Mouse (Mus musculus): Measurements from ENCODE around the gene Strip1. TPM values are rescaled to one million over a fixed set of nuclear protein-coding genes. Genes with fewer than 3 reads are reported as not detected.
A peak's percentile ranks its signal among the peaks of the same experiment; 100 is the strongest.

Gene Strip1
- polyA plus RNA-seq, 1 experiment, result 86.7 TPM

DNA sequence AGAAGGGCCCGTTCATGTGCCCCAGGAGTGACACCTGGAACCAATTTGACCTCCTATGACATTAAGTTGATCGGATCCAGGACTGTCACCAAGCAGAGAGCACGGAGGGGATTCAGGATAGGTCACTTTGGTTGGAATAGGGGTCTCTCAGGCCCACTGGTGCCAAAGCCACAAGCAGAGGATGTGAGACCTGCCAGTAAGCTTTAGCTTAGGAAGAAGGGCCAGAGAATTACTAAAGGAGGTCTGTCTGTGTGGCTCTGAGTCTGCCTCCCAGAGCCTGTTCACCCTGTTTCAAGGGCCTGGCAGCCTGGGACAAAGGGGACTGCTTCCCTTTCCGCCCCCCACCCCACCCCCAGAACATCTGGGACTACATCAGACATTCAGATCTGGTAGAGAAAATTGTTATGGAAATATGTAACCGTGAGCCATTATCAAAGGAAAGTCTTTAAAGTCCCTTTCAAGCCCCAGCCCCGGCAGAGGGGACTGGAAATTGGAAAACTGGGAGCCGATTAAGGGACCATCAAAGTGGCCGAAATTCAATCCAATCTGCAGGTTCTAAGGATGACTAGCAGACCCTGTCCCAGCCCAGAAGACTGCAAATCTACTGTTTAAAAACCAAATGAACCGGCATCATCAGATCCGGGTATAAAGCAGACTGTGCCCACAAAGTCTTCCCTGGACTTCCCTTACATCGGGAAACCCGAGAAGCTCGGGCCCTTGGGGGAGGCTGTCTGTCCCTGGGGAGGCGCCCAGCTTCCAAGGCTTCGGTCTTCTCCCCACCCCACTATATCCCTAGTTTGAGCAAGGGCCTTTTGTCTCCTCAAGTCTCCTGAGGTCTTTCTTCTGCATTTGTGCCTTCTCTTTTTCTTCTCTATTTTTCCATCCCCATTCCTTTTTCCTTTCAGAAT, 50.1 kb downstream of the Strip1 start:
- no peak overlapping the region for H3K27ac ChIP-seq (ENCODE audit: control insufficient read depth, insufficient read depth, low read length)
- H3K4me3 ChIP-seq (ENCODE audit: control insufficient read depth, insufficient read depth, low read length), result no peak overlapping the region
- H3K4me1 ChIP-seq (replicated peaks; ENCODE audit: control insufficient read depth, insufficient read depth, low read length), result no peaks in the 10 kb centered on the region; the same call in 1 of the 2 replicates
- no peaks in the 10 kb centered on the region for H3K36me3 ChIP-seq (ENCODE audit: control insufficient read depth, insufficient read depth, low read length)
- TF ChIP-seq CTCF (IDR thresholded peaks at IDR 0.05; ENCODE audit: borderline replicate concordance, control insufficient read depth, extremely low read depth, insufficient read depth, low read length, poor library complexity), result no peak
- TF ChIP-seq POLR2A (IDR thresholded peaks at IDR 0.05; ENCODE audit: control insufficient read depth, extremely low read depth, insufficient read depth, low read length, poor library complexity), result no peak
- no peak for DNase-seq
- peaks cover 25% of the 10 kb centered on the region for H3K27me3 ChIP-seq (ENCODE audit: control insufficient read depth, insufficient read depth, low read length)
- WGBS, result 12% methylated on average over 15 of the region's 15 CpGs

DNA sequence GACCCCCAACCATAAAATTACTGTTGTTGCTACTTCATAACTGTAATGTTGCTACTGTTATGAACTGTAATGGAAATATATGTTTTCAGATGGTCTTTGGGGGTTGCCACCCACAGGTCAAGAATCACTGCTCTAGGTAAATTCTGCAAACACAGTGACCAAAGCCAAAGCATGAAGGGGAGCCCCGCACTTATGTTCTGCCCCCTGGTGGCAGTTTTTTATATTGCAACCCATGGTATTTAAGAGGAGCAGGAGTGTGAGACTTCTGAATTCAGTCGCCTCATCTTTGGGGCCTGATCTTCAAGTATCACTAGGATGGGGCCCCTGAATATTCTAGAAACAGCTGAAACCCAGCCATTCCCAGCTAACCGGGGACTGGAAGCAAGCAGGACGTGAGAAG, 52.0 kb downstream of the Strip1 start:
- Histone ChIP-seq H3K27me3 (ENCODE audit: control insufficient read depth, insufficient read depth, low read length) (peaks cover 25% of the 10 kb centered on the region), H3K36me3 (ENCODE audit: control insufficient read depth, insufficient read depth, low read length) (no peaks in the 10 kb centered on the region)
- TF ChIP-seq CTCF (IDR thresholded peaks at IDR 0.05; ENCODE audit: borderline replicate concordance, control insufficient read depth, extremely low read depth, insufficient read depth, low read length, poor library complexity) (no peak), POLR2A (IDR thresholded peaks at IDR 0.05; ENCODE audit: control insufficient read depth, extremely low read depth, insufficient read depth, low read length, poor library complexity) (no peak)

DNA sequence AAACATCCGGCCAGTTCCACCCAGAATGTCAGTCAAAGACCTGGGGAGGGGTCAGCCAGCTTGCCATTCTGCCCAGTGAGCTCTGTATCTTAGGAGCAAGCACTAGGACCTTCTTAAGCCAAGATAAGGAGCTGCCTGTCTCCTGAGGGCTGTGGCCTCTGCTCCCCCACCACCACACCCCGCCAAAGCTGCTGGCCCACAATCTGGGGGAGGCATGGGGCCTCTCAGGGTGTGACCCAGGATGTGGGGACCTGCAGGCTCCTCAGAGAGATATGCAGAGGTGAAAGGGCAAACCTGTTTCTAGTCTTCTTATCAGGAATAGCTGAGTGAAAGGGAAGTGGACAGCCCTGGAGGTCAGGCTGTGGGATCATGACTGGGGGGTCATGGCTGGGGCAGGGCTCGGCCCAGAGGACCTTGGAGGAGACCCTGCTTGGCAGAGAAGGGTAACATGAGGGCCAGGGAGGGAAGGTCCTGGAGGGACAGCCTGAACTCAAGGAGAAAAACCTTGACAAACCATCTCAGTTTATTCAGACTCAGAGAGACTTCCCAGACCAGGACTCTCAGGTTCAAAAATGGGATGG, 53.6 kb downstream of the Strip1 start:
- no peak for TF ChIP-seq CTCF (IDR thresholded peaks at IDR 0.05; ENCODE audit: borderline replicate concordance, control insufficient read depth, extremely low read depth, insufficient read depth, low read length, poor library complexity)
- TF ChIP-seq POLR2A (IDR thresholded peaks at IDR 0.05; ENCODE audit: control insufficient read depth, extremely low read depth, insufficient read depth, low read length, poor library complexity), result no peak
- no peak overlapping the region for H3K27ac ChIP-seq (ENCODE audit: control insufficient read depth, insufficient read depth, low read length)
- H3K27me3 ChIP-seq (ENCODE audit: control insufficient read depth, insufficient read depth, low read length), result peaks cover 16% of the 10 kb centered on the region; the same call in 1 of the 2 replicates
- no peak for DNase-seq
- H3K4me3 ChIP-seq (ENCODE audit: control insufficient read depth, insufficient read depth, low read length), result no peak overlapping the region
- 51% methylated on average over 3 of the region's 3 CpGs for WGBS
- no peaks in the 10 kb centered on the region; the same call in 1 of the 2 replicates for H3K4me1 ChIP-seq (replicated peaks; ENCODE audit: control insufficient read depth, insufficient read depth, low read length)
- H3K36me3 ChIP-seq (ENCODE audit: control insufficient read depth, insufficient read depth, low read length), result no peaks in the 10 kb centered on the region

More for the DNA sequence above, 52.0 kb downstream of the Strip1 start:
- Histone ChIP-seq H3K4me3 (ENCODE audit: control insufficient read depth, insufficient read depth, low read length) (no peak overlapping the region), H3K27ac (ENCODE audit: control insufficient read depth, insufficient read depth, low read length) (no peak overlapping the region), H3K4me1 (replicated peaks; ENCODE audit: control insufficient read depth, insufficient read depth, low read length) (no peaks in the 10 kb centered on the region; the same call in 1 of the 2 replicates)
- 9% methylated on average over 4 of the region's 4 CpGs for WGBS
- peak; percentile 57 for DNase-seq

DNA sequence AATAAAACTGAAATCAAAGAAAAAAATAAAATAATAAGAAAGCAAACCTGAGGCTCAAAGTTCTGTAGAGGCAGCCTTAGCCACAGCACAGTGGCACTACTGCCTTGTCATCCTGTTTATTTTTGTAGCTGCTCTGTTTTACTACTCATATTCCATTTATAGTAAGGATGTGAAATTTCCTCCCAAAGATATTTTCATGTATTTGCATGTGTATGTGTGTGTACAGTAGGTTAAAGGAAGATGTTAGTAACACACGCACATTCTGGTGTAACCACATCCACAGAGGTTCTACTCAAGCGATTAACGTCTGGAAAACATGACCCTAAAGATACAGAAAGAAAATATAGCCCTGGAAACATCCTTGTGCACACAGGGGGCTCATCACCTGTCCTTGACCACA, 54.7 kb downstream of the Strip1 start:
- Histone ChIP-seq H3K27ac (ENCODE audit: control insufficient read depth, insufficient read depth, low read length) (no peak overlapping the region), H3K4me3 (ENCODE audit: control insufficient read depth, insufficient read depth, low read length) (no peak overlapping the region), H3K27me3 (ENCODE audit: control insufficient read depth, insufficient read depth, low read length) (peaks cover 13% of the 10 kb centered on the region; the same call in 1 of the 2 replicates), H3K36me3 (ENCODE audit: control insufficient read depth, insufficient read depth, low read length) (no peaks in the 10 kb centered on the region), H3K4me1 (replicated peaks; ENCODE audit: control insufficient read depth, insufficient read depth, low read length) (no peaks in the 10 kb centered on the region)
- TF ChIP-seq POLR2A (IDR thresholded peaks at IDR 0.05; ENCODE audit: control insufficient read depth, extremely low read depth, insufficient read depth, low read length, poor library complexity) (no peak), CTCF (IDR thresholded peaks at IDR 0.05; ENCODE audit: borderline replicate concordance, control insufficient read depth, extremely low read depth, insufficient read depth, low read length, poor library complexity) (no peak)
- WGBS, result 59% methylated on average over 3 of the region's 3 CpGs
- DNase-seq, result no peak

DNA sequence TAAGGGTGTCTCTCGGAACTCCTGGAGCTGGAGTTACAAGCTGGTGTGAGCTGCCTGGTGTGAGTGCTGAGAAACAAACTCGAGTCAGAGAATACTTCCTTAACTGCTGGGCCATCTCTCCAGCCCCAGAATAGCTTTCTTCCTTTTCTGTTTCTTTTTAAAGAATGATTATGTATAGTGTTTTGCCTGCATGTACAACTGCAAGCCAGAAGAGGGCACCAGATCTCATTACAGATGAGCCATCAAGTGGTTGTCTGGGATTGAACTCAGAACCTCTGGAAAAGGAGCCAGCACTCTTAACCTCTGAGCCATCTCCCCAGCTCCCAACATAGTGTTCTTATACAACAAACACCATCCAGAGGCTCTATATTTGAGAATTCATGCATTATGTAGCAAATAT, 60.3 kb downstream of the Strip1 start:
- Histone ChIP-seq H3K4me1 (replicated peaks; ENCODE audit: control insufficient read depth, insufficient read depth, low read length) (no peaks in the 10 kb centered on the region), H3K4me3 (ENCODE audit: control insufficient read depth, insufficient read depth, low read length) (no peak overlapping the region), H3K27ac (ENCODE audit: control insufficient read depth, insufficient read depth, low read length) (no peak overlapping the region), H3K36me3 (ENCODE audit: control insufficient read depth, insufficient read depth, low read length) (no peaks in the 10 kb centered on the region), H3K27me3 (ENCODE audit: control insufficient read depth, insufficient read depth, low read length) (no peaks in the 10 kb centered on the region)
- TF ChIP-seq POLR2A (IDR thresholded peaks at IDR 0.05; ENCODE audit: control insufficient read depth, extremely low read depth, insufficient read depth, low read length, poor library complexity) (no peak), CTCF (IDR thresholded peaks at IDR 0.05; ENCODE audit: borderline replicate concordance, control insufficient read depth, extremely low read depth, insufficient read depth, low read length, poor library complexity) (no peak)
- WGBS, result 49% methylated on average over 2 of the region's 2 CpGs
- no peak for DNase-seq

DNA sequence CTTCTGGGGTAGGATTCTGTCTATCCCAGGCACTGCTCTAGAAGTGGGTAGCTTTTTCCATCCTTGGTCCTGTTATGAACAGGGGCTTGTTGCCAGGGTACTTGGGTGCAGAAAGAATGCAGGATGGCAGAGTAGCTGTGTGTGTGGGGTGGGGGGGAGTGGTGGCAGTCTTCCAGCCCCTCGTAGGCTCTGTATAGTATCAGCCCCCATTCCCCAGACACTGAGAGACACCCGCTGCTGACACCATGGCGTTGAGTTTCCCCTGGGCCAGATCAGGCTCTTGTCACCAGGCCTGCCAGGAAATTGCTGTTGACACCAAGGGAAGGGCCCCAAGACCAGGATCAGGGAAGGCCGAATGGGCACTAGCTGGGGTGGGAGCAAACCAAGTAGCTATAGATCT, 62.8 kb downstream of the Strip1 start:
- DNase-seq, result no peak
- no peaks in the 10 kb centered on the region for H3K27me3 ChIP-seq (ENCODE audit: control insufficient read depth, insufficient read depth, low read length)
- TF ChIP-seq CTCF (IDR thresholded peaks at IDR 0.05; ENCODE audit: borderline replicate concordance, control insufficient read depth, extremely low read depth, insufficient read depth, low read length, poor library complexity) (no peak), POLR2A (IDR thresholded peaks at IDR 0.05; ENCODE audit: control insufficient read depth, extremely low read depth, insufficient read depth, low read length, poor library complexity) (no peak)
- H3K4me3 ChIP-seq (ENCODE audit: control insufficient read depth, insufficient read depth, low read length), result no peak overlapping the region
- no peak overlapping the region for H3K27ac ChIP-seq (ENCODE audit: control insufficient read depth, insufficient read depth, low read length)
- no peaks in the 10 kb centered on the region for H3K4me1 ChIP-seq (replicated peaks; ENCODE audit: control insufficient read depth, insufficient read depth, low read length)
- no peaks in the 10 kb centered on the region for H3K36me3 ChIP-seq (ENCODE audit: control insufficient read depth, insufficient read depth, low read length)
- 85% methylated on average over 4 of the region's 4 CpGs for WGBS

Measured in thymus, adult 2 months (tissue).